Mouse (Mus musculus) ES-Bruce4 (cell line): ENCODE data around the gene Bhlha9. TPM values are rescaled to one million over a fixed set of nuclear protein-coding genes. Genes with fewer than 3 reads are reported as not detected.

Source experiments
- H3K27ac ChIP-seq: 2 replicates; pipeline ENCODE4 v1.5.1; 2012; ENCODE audit warnings: low read length, inconsistent platforms; ENCODE audit not compliant: insufficient read depth
- H3K27me3 ChIP-seq: 2 replicates; pipeline ENCODE4 v1.6.1; 2012; ENCODE audit warnings: mild to moderate bottlenecking, low read length, inconsistent platforms; ENCODE audit not compliant: control insufficient read depth, poor library complexity, insufficient read depth, severe bottlenecking
- H3K36me3 ChIP-seq: 2 replicates; pipeline ENCODE4 v1.6.1; 2012; ENCODE audit warnings: inconsistent platforms, mild to moderate bottlenecking, low read length, moderate library complexity; ENCODE audit not compliant: control insufficient read depth, poor library complexity, insufficient read depth, severe bottlenecking
- H3K4me1 ChIP-seq: one replicate; pipeline ENCODE4 v1.8.1; 2011; ENCODE audit warnings: low read length; ENCODE audit not compliant: control insufficient read depth, insufficient read depth
- H3K4me3 ChIP-seq: 2 replicates; pipeline ENCODE4 v1.5.1; 2011; ENCODE audit warnings: low read depth, mild to moderate bottlenecking, low read length
- H3K9ac ChIP-seq: 2 replicates; pipeline ENCODE4 v1.6.1; 2012; ENCODE audit warnings: low read depth, mild to moderate bottlenecking, inconsistent platforms; ENCODE audit not compliant: poor library complexity, severe bottlenecking
- H3K9me3 ChIP-seq: replicated peaks from 2 replicates; pipeline ENCODE4 v1.6.1; 2012; ENCODE audit warnings: mild to moderate bottlenecking, low read length, inconsistent platforms; ENCODE audit not compliant: control insufficient read depth, poor library complexity, insufficient read depth, severe bottlenecking
- CTCF ChIP-seq: IDR thresholded peaks from one replicate; pipeline ENCODE4 v1.8.1; 2011; ENCODE audit warnings: low read depth, low read length
- EP300 ChIP-seq: IDR thresholded peaks from 2 replicates; pipeline ENCODE4 v1.6.1; 2011; ENCODE audit warnings: low read depth, low read length; ENCODE audit not compliant: insufficient read depth
- POLR2A ChIP-seq: IDR thresholded peaks from one replicate; pipeline ENCODE4 v1.8.1; 2011; ENCODE audit warnings: low read length; ENCODE audit not compliant: insufficient read depth
- polyA plus RNA-seq: library from polyadenylated mRNA; stranded (reverse); fragments of >200 nt; gene quantifications from 2 replicates; pipeline ENCODE4 v1.2.4, GENCODE M21; 2011; ENCODE audit warnings: low read depth; ENCODE audit not compliant: missing spikeins, insufficient read depth, insufficient read length

Gene Bhlha9
- not detected in 2 replicates for polyA plus RNA-seq

GRCm38 (mm10) chr11:76671871-76672475, at the start of gene Bhlha9:
TSS of gene Bhlha9 (plus strand) at chr11:76672470.
- H3K4me3 ChIP-seq: peak within 1 kb of the TSS; percentile 59
- H3K36me3 ChIP-seq: no peaks in the 10 kb centered on the region
- no peaks in the 10 kb centered on the region for H3K9me3 ChIP-seq
- H3K27ac ChIP-seq: no peak within 1 kb of the TSS
- H3K4me1 ChIP-seq: no peaks in the 10 kb centered on the region
- TF ChIP-seq EP300 (no peak), CTCF (no peak), POLR2A (no peak)
- H3K9ac ChIP-seq: peak within 1 kb of the TSS; percentile 7; the same call in 1 of the 2 replicates
- 0 out of 2 replicates have a peak, but pooled peaks cover 1% of the 10 kb centered on the region for H3K27me3 ChIP-seq

- Histone ChIP-seq H3K27ac (0 out of 2 replicates have a peak overlapping the region, but pooled peaks have one; percentile 4), H3K9me3 (no peaks in the 10 kb centered on the region), H3K9ac (peak overlapping the region; percentile 91), H3K4me1 (peaks cover 2% of the 10 kb centered on the region), H3K36me3 (peaks cover 9% of the 10 kb centered on the region; the same call in 1 of the 2 replicates), H3K4me3 (peak overlapping the region; percentile 89), H3K27me3 (no peaks in the 10 kb centered on the region)
- no peak for TF ChIP-seq POLR2A
- no peak for TF ChIP-seq CTCF
- no peak for TF ChIP-seq EP300
Measured at GRCm38 (mm10) chr11:76622566-76623205, 49.6 kb upstream of the Bhlha9 start.

GRCm38 (mm10) chr11:76623206-76623961, 48.9 kb upstream of the Bhlha9 start:
- peaks cover 9% of the 10 kb centered on the region; the same call in 1 of the 2 replicates for H3K36me3 ChIP-seq
- peaks cover 2% of the 10 kb centered on the region for H3K4me1 ChIP-seq
- no peaks in the 10 kb centered on the region for H3K9me3 ChIP-seq
- no peak for TF ChIP-seq EP300
- no peak for TF ChIP-seq POLR2A
- no peak for TF ChIP-seq CTCF
- peak overlapping the region; percentile 91 for H3K9ac ChIP-seq
- peak overlapping the region; percentile 11; the same call in 1 of the 2 replicates for H3K27ac ChIP-seq
- H3K4me3 ChIP-seq: peak overlapping the region; percentile 89
- no peaks in the 10 kb centered on the region for H3K27me3 ChIP-seq

- Histone ChIP-seq H3K27me3 (no peaks in the 10 kb centered on the region), H3K9me3 (no peaks in the 10 kb centered on the region), H3K36me3 (peaks cover 9% of the 10 kb centered on the region; the same call in 1 of the 2 replicates), H3K27ac (peak overlapping the region; percentile 11; the same call in 1 of the 2 replicates), H3K9ac (peak overlapping the region; percentile 91; the same call in 1 of the 2 replicates), H3K4me1 (peaks cover 2% of the 10 kb centered on the region), H3K4me3 (no peak overlapping the region)
- TF ChIP-seq EP300: no peak
Measured at GRCm38 (mm10) chr11:76624071-76624470, 48.2 kb upstream of the Bhlha9 start.

GRCm38 (mm10) chr11:76624881-76625280, 47.4 kb upstream of the Bhlha9 start:
- TF ChIP-seq POLR2A: no peak
- no peak for TF ChIP-seq EP300
- no peaks in the 10 kb centered on the region for H3K27me3 ChIP-seq

More at GRCm38 (mm10) chr11:76624881-76625280, 47.4 kb upstream of the Bhlha9 start:
- H3K36me3 ChIP-seq: peaks cover 6% of the 10 kb centered on the region; the same call in 1 of the 2 replicates
- H3K4me3 ChIP-seq: no peak overlapping the region
- H3K9ac ChIP-seq: no peak overlapping the region
- peak overlapping the region; percentile 2; the same call in 1 of the 2 replicates for H3K27ac ChIP-seq
- H3K4me1 ChIP-seq: peaks cover 2% of the 10 kb centered on the region
- no peaks in the 10 kb centered on the region for H3K9me3 ChIP-seq
